Mouse (Mus musculus): ENCODE results near the gene Zfp804b. TPM values are rescaled to one million over a fixed set of nuclear protein-coding genes. Genes with fewer than 3 reads are reported as not detected.
"Not testable (repeated sequence)": the region's sequence is repeated elsewhere in the genome, so short reads cannot be mapped to it uniquely, and the experiment has no call there.

The Zfp804b gene
- polyA plus RNA-seq (2014; fragmentation: Nextera tagmentation; extraction: Ambion mirVana): 0.08 and 0.25 TPM in 2 replicates

DNA sequence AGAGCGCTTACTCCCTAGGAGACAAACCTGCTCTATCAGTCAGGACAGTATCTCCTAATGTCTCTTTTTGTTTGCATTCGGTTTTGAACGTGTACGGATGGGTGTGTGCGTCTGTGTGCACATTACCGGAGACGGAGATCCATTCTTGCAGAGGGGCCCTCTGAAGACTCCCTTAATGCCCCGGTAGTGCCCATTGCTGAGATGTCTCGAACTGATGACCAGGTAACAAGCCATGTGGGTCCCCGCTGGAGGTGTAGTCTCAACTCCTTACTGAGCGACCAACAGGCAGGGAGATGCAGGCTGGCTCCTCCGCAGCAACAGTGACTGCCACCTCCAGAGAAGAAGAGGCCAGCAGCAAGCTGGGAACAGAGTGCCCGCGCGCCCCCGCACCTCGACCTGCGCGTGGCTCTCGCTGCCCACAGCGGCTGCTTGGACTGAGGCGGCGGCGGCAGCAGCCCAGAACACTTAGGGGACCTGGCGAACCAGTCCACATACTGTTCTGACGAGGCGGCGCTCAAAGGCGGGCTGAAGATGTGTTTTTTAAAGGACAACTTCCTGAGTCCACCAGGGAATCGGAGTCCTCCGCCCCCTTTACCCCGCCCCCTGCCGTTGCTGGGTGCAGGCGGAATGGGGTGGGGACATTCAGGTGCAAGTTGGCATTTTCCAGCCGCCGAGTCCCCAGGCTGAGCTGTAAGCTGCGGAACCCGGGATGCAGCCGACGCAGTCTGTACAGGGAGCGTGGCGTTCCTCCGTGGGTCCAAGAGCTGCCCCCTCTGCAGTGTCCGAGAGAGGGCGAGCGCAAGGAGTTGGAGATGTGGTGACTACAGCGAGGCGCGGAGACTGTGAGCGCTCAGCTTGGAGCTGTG, at the start of gene Zfp804b:
Gene Zfp804b (minus strand): TSS at position 612 of the 866 bp plus-strand sequence.
- no peaks in the 10 kb centered on the region for H3K27me3 ChIP-seq (ENCODE audit: control insufficient read depth, insufficient read depth, low read length)
- peak within 1 kb of the TSS; percentile 54 for H3K4me3 ChIP-seq (ENCODE audit: low read depth, low read length)
- no peak within 1 kb of the TSS for H3K27ac ChIP-seq (replicated peaks; ENCODE audit: low read depth, low read length)
- peak within 1 kb of the TSS; percentile 94 for H3K4me2 ChIP-seq (ENCODE audit: low read depth, low read length)
- H3K36me3 ChIP-seq (replicated peaks; ENCODE audit: control insufficient read depth, insufficient read depth, low read depth, low read length): no peaks in the 10 kb centered on the region
- peak within 1 kb of the TSS; percentile 48 for H3K9ac ChIP-seq (replicated peaks; ENCODE audit: low read length)
- peak; percentile 94 for ATAC-seq (replicated peaks; ENCODE audit: insufficient number of reproducible peaks, low FRiP score, low TSS enrichment, low read depth)
- no peaks in the 10 kb centered on the region for H3K9me3 ChIP-seq (replicated peaks; ENCODE audit: control insufficient read depth, low read length)
- 2% methylated on average over 50 of the region's 50 CpGs for WGBS
- no peaks in the 10 kb centered on the region for H3K4me1 ChIP-seq (ENCODE audit: control insufficient read depth, insufficient read depth, low read length)
- DNase-seq (ENCODE audit: low spot score): peak; percentile 61

DNA sequence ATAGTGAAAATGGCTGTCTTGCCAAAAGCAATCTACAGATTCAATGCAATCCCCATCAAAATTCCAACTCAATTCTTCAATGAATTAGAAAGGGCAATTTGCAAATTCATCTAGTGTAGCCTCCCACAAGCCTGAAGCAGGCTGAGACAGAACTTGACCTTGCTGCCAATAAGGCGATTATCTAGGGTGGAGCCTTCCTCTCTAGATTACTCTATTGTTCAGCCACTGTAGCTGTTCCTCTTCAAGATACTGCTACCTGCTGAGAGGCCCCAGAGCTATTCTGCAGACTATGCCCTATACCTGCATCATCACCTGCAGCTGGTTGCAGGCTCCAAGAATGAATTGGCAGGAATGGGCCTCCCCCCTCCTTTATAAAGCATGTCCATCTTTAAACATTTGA, 20.1 kb upstream of the Zfp804b start:
- H3K27ac ChIP-seq (replicated peaks; ENCODE audit: low read depth, low read length); H3K36me3 ChIP-seq (replicated peaks; ENCODE audit: control insufficient read depth, insufficient read depth, low read depth, low read length); H3K27me3 ChIP-seq (ENCODE audit: control insufficient read depth, insufficient read depth, low read length); H3K4me2 ChIP-seq (ENCODE audit: low read depth, low read length); DNase-seq (ENCODE audit: low spot score); ATAC-seq (replicated peaks; ENCODE audit: insufficient number of reproducible peaks, low FRiP score, low TSS enrichment, low read depth); H3K4me1 ChIP-seq (ENCODE audit: control insufficient read depth, insufficient read depth, low read length); H3K9ac ChIP-seq (replicated peaks; ENCODE audit: low read length); H3K4me3 ChIP-seq (ENCODE audit: low read depth, low read length); H3K9me3 ChIP-seq (replicated peaks; ENCODE audit: control insufficient read depth, low read length): not testable (repeated sequence)
- WGBS: 93% methylated on average over 1 of the region's 1 CpGs

DNA sequence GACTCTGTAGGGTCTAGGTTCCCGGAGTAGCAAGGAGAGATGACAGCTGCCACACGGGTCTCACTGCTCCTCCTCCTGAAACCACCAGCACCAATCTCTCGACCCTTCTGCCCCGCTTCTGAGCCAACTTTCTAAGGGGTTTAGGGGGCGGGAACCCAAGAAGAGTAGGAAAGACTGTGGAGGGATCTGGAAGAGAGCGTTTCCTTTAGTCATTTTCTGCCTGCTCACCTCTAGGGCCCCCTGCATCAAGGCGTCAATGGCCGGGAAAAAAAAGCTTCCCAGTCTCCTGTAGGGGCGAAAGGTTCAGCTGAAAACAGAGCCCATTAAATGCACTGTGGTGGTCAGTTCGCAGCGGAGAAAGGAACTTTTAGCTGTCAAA, 444 bp upstream of the Zfp804b start:
- Histone ChIP-seq H3K4me1 (ENCODE audit: control insufficient read depth, insufficient read depth, low read length) (no peaks in the 10 kb centered on the region), H3K4me2 (ENCODE audit: low read depth, low read length) (peak overlapping the region; percentile 94), H3K4me3 (ENCODE audit: low read depth, low read length) (peak overlapping the region; percentile 54), H3K27ac (replicated peaks; ENCODE audit: low read depth, low read length) (no peak overlapping the region), H3K27me3 (ENCODE audit: control insufficient read depth, insufficient read depth, low read length) (no peaks in the 10 kb centered on the region), H3K9ac (replicated peaks; ENCODE audit: low read length) (peak overlapping the region; percentile 48), H3K36me3 (replicated peaks; ENCODE audit: control insufficient read depth, insufficient read depth, low read depth, low read length) (no peaks in the 10 kb centered on the region), H3K9me3 (replicated peaks; ENCODE audit: control insufficient read depth, low read length) (no peaks in the 10 kb centered on the region)
- ATAC-seq (replicated peaks; ENCODE audit: insufficient number of reproducible peaks, low FRiP score, low TSS enrichment, low read depth) (peak; percentile 56), DNase-seq (ENCODE audit: low spot score) (no peak)
- under 1% methylated on average over 11 of the region's 11 CpGs for WGBS

DNA sequence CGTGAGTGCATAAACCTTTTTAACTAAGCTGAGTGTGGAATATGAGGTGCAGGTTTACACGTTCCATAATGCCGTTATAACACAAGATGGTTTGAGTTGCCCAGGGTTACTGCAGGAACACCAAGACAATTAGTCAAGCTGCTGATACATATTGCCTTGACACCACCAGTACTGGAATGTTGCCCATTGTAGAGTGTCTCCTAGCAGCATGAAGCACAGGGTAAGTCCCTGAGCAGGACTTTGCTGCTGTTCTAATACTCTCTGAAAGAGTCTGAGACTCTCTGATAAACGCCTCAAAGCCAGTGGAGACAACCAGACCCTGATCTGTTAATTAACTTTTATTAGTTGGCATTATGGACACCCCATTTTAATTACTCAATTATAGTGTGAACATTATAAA, 19.0 kb downstream of the Zfp804b start:
- no peaks in the 10 kb centered on the region for H3K36me3 ChIP-seq (replicated peaks; ENCODE audit: control insufficient read depth, insufficient read depth, low read depth, low read length)
- no peak overlapping the region for H3K4me3 ChIP-seq (ENCODE audit: low read depth, low read length)
- H3K9me3 ChIP-seq (replicated peaks; ENCODE audit: control insufficient read depth, low read length): no peaks in the 10 kb centered on the region
- H3K4me2 ChIP-seq (ENCODE audit: low read depth, low read length): no peak overlapping the region
- no peaks in the 10 kb centered on the region for H3K27me3 ChIP-seq (ENCODE audit: control insufficient read depth, insufficient read depth, low read length)
- ATAC-seq (replicated peaks; ENCODE audit: insufficient number of reproducible peaks, low FRiP score, low TSS enrichment, low read depth): no peak
- no peak overlapping the region for H3K27ac ChIP-seq (replicated peaks; ENCODE audit: low read depth, low read length)
- no peaks in the 10 kb centered on the region for H3K4me1 ChIP-seq (ENCODE audit: control insufficient read depth, insufficient read depth, low read length)
- DNase-seq (ENCODE audit: low spot score): no peak
- no peak overlapping the region for H3K9ac ChIP-seq (replicated peaks; ENCODE audit: low read length)
- 76% methylated on average over 4 of the region's 4 CpGs for WGBS

DNA sequence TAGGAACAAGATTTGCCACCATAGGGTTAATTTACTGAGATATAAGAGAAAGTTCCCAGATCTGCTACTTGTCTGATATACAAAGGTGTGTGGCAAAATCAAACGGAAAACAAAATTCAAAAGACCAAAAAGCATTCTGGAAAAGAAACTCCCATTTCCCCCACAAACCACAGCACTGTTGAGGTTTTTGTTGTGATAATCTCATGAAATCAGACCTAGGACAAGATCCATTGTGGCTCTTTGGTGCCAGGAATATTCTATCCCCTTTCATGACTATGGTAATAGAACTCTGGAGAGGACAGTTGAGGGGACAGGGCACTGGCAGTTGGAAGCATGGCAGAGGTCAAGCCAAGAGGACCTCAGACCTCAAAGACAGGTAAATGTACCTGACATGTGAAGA, 40.7 kb downstream of the Zfp804b start, which contains the start of gene Tex47:
Gene Tex47 (plus strand): TSS at position 301 of the 400 bp plus-strand sequence.
- H3K9me3 ChIP-seq (replicated peaks; ENCODE audit: control insufficient read depth, low read length): no peaks in the 10 kb centered on the region
- no peak for ATAC-seq (replicated peaks; ENCODE audit: insufficient number of reproducible peaks, low FRiP score, low TSS enrichment, low read depth)
- H3K4me3 ChIP-seq (ENCODE audit: low read depth, low read length): no peak within 1 kb of the TSS
- WGBS: 79% methylated on average over 1 of the region's 1 CpGs
- DNase-seq (ENCODE audit: low spot score): no peak
- no peaks in the 10 kb centered on the region for H3K4me1 ChIP-seq (ENCODE audit: control insufficient read depth, insufficient read depth, low read length)
- no peak within 1 kb of the TSS for H3K27ac ChIP-seq (replicated peaks; ENCODE audit: low read depth, low read length)
- no peak within 1 kb of the TSS for H3K4me2 ChIP-seq (ENCODE audit: low read depth, low read length)
- H3K9ac ChIP-seq (replicated peaks; ENCODE audit: low read length): no peak within 1 kb of the TSS
- no peaks in the 10 kb centered on the region for H3K36me3 ChIP-seq (replicated peaks; ENCODE audit: control insufficient read depth, insufficient read depth, low read depth, low read length)
- no peaks in the 10 kb centered on the region for H3K27me3 ChIP-seq (ENCODE audit: control insufficient read depth, insufficient read depth, low read length)

DNA sequence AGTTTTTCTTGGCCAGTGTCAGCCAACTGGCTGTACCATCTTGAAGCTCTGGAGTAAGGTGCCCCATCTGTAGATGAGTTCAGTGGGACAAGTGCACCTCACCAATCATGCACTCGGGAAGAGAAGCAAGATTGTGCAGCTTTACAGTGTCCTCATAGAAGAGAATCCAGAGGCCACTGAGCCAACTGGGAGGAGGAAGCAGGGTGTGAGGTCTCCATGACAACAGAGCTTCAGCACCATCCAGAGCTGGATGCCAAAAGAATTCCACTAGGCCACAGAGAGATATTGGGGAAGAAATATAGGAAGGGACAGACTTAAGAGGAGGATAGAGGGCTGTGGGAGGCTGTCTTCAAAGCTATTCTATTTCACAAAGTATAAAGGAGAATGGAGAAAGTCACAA, 41.6 kb downstream of the Zfp804b start:
- DNase-seq (ENCODE audit: low spot score): no peak
- no peak for ATAC-seq (replicated peaks; ENCODE audit: insufficient number of reproducible peaks, low FRiP score, low TSS enrichment, low read depth)
- Histone ChIP-seq H3K4me3 (ENCODE audit: low read depth, low read length) (no peak overlapping the region), H3K9ac (replicated peaks; ENCODE audit: low read length) (no peak overlapping the region), H3K27me3 (ENCODE audit: control insufficient read depth, insufficient read depth, low read length) (no peaks in the 10 kb centered on the region), H3K9me3 (replicated peaks; ENCODE audit: control insufficient read depth, low read length) (no peaks in the 10 kb centered on the region), H3K36me3 (replicated peaks; ENCODE audit: control insufficient read depth, insufficient read depth, low read depth, low read length) (no peaks in the 10 kb centered on the region), H3K4me1 (ENCODE audit: control insufficient read depth, insufficient read depth, low read length) (no peaks in the 10 kb centered on the region), H3K27ac (replicated peaks; ENCODE audit: low read depth, low read length) (no peak overlapping the region), H3K4me2 (ENCODE audit: low read depth, low read length) (no peak overlapping the region)
- WGBS: 77% methylated on average over 1 of the region's 1 CpGs

DNA sequence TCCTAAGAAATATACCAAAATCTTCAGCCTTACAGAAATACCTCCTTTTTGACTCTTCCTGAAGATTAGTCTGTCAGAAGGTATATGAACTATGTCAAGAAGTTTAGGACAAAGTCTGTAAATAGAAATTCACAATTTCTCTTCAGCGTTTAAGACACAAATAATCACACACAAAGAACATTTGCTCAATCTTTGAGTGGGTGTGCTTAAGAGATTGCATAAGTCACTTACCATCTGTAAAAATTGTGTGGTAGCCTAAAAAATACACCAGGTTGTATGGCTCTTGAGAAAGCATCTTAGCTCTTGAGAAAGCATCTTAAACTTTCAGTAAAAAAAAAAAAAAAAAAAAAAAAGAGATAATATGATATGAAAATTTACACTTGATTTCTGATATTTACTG, 60.2 kb downstream of the Zfp804b start:
- WGBS: 85% methylated on average over 1 of the region's 1 CpGs
- no peak overlapping the region for H3K27ac ChIP-seq (replicated peaks; ENCODE audit: low read depth, low read length)
- DNase-seq (ENCODE audit: low spot score): no peak
- no peak for ATAC-seq (replicated peaks; ENCODE audit: insufficient number of reproducible peaks, low FRiP score, low TSS enrichment, low read depth)
- no peaks in the 10 kb centered on the region for H3K4me1 ChIP-seq (ENCODE audit: control insufficient read depth, insufficient read depth, low read length)
- no peak overlapping the region for H3K4me2 ChIP-seq (ENCODE audit: low read depth, low read length)
- H3K9me3 ChIP-seq (replicated peaks; ENCODE audit: control insufficient read depth, low read length): no peaks in the 10 kb centered on the region
- H3K27me3 ChIP-seq (ENCODE audit: control insufficient read depth, insufficient read depth, low read length): no peaks in the 10 kb centered on the region
- H3K4me3 ChIP-seq (ENCODE audit: low read depth, low read length): no peak overlapping the region
- H3K9ac ChIP-seq (replicated peaks; ENCODE audit: low read length): no peak overlapping the region
- H3K36me3 ChIP-seq (replicated peaks; ENCODE audit: control insufficient read depth, insufficient read depth, low read depth, low read length): no peaks in the 10 kb centered on the region

DNA sequence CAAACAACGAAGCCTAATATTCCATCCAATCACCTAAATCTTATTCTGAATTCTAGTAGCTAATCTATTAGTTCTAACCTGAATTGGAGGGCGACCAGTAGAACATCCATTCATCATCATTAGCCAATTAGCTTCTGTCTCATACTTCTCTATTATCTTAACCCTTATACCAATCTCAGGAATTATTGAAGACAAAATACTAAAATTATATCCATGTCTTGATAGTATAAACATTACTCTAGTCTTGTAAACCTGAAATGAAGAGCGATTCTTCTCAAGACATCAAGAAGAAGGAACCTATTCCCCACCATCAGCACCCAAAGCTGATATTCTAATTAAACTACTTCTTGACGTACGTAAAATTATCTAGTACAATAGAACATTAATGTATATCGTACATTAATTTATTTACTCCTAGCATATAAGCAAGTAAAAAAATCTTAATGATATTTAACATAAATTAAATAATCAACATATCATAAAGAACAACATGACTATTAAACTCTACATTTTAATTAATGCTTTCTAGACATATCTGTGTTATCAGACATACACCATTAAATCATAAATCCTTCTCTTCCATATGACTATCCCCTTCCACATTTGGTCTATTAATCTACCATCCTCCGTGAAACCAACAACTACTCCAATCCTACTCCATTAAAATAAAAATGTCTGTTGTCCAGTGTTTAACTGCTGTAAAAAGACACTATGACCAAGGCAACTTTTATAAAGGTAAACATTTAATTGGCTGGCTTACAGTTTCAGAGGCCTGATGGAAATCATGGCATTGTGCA, 67.7 kb downstream of the Zfp804b start:
- ATAC-seq (replicated peaks; ENCODE audit: insufficient number of reproducible peaks, low FRiP score, low TSS enrichment, low read depth) (no peak), DNase-seq (ENCODE audit: low spot score) (no peak)
- Histone ChIP-seq H3K4me2 (ENCODE audit: low read depth, low read length) (no peak overlapping the region), H3K27me3 (ENCODE audit: control insufficient read depth, insufficient read depth, low read length) (no peaks in the 10 kb centered on the region), H3K36me3 (replicated peaks; ENCODE audit: control insufficient read depth, insufficient read depth, low read depth, low read length) (no peaks in the 10 kb centered on the region), H3K4me1 (ENCODE audit: control insufficient read depth, insufficient read depth, low read length) (no peaks in the 10 kb centered on the region), H3K9me3 (replicated peaks; ENCODE audit: control insufficient read depth, low read length) (no peaks in the 10 kb centered on the region), H3K27ac (replicated peaks; ENCODE audit: low read depth, low read length) (no peak overlapping the region), H3K9ac (replicated peaks; ENCODE audit: low read length) (no peak overlapping the region), H3K4me3 (ENCODE audit: low read depth, low read length) (no peak overlapping the region)
- 91% methylated on average over 7 of the region's 7 CpGs for WGBS
